Mouse (Mus musculus) lung, embryonic 14.5 days (tissue): Measurements from ENCODE around the gene Gm20489. TPM values are rescaled to one million over a fixed set of nuclear protein-coding genes. Genes with fewer than 3 reads are reported as not detected.

Experiments
- ATAC-seq: fragments of 200-750 bp; cut with Nextera tagmentation; 2 replicates; pipeline ENCODE4 v1.8.0; 2017; ENCODE audit warnings: mild to moderate bottlenecking, moderate TSS enrichment, moderate library complexity; ENCODE audit not compliant: insufficient read depth
- DNase-seq: peaks from one replicate; pipeline ENCODE4 v3.0.0-alpha.2; 2015
- H3K27ac ChIP-seq: fragments of 300-500 bp; sonication (generic); 2 replicates; pipeline ENCODE4 v1.5.1; 2014; ENCODE audit warnings: low read depth, mild to moderate bottlenecking, moderate library complexity
- H3K27me3 ChIP-seq: fragments of 300-500 bp; sonication (generic); 2 replicates; pipeline ENCODE4 v1.6.1; 2014; ENCODE audit warnings: low read length, control low read depth; ENCODE audit not compliant: insufficient read depth
- H3K36me3 ChIP-seq: fragments of 300-500 bp; sonication (generic); 2 replicates; pipeline ENCODE4 v1.6.1; 2014; ENCODE audit warnings: control low read depth; ENCODE audit not compliant: insufficient read depth
- H3K4me1 ChIP-seq: fragments of 300-500 bp; sonication (generic); 2 replicates; pipeline ENCODE4 v1.6.1; 2014; ENCODE audit warnings: antibody characterized with exemption, control low read depth; ENCODE audit not compliant: insufficient read depth
- H3K4me2 ChIP-seq: fragments of 300-500 bp; sonication (generic); 2 replicates; pipeline ENCODE4 v1.6.1; 2014; ENCODE audit warnings: mild to moderate bottlenecking
- H3K4me3 ChIP-seq: fragments of 300-500 bp; sonication (generic); 2 replicates; pipeline ENCODE4 v1.5.1; 2014; ENCODE audit warnings: low read depth, low read length
- H3K9ac ChIP-seq: fragments of 300-500 bp; sonication (generic); 2 replicates; pipeline ENCODE4 v1.6.1; 2014
- H3K9me3 ChIP-seq: fragments of 300-500 bp; sonication (generic); 2 replicates; pipeline ENCODE4 v1.6.1; 2016; ENCODE audit warnings: low read depth, low read length, control low read depth
- CTCF ChIP-seq: IDR thresholded peaks from 2 replicates; pipeline ENCODE4 v1.5.1; 2016; ENCODE audit warnings: antibody characterized with exemption, low read depth
- WGBS: fragments of 180-500 bp; shearing (Covaris S2); extraction: QIAGEN DNeasy Blood & Tissue Kit; methylation state at CpG from one replicate; pipeline ENCODE4 v1.1.7; 2014; 5-methylcytosine and 5-hydroxymethylcytosine counted together
- polyA plus RNA-seq: library from polyadenylated mRNA; unstranded; fragments of >200 nt; fragmentation: Nextera tagmentation; extraction: Ambion mirVana; gene quantifications from 2 replicates; pipeline ENCODE4 v1.2.1, GENCODE M21; 2014

The Gm20489 gene
- polyA plus RNA-seq = not detected in 2 replicates

GRCm38 (mm10) chrX:101268755-101269124 is at the start of gene Gm20489:
TSS of gene Gm20489 (minus strand) at chrX:101269023.
- Histone ChIP-seq H3K4me1 (no peaks in the 10 kb centered on the region), H3K9me3 (no peaks in the 10 kb centered on the region), H3K9ac (no peak within 1 kb of the TSS), H3K4me3 (no peak within 1 kb of the TSS), H3K36me3 (no peaks in the 10 kb centered on the region), H3K27me3 (no peaks in the 10 kb centered on the region), H3K27ac (no peak within 1 kb of the TSS), H3K4me2 (no peak within 1 kb of the TSS)
- WGBS = 51% methylated on average over 3 of the region's 3 CpGs
- TF ChIP-seq CTCF = no peak
- no peak for ATAC-seq
- no peak for DNase-seq

DNA sequence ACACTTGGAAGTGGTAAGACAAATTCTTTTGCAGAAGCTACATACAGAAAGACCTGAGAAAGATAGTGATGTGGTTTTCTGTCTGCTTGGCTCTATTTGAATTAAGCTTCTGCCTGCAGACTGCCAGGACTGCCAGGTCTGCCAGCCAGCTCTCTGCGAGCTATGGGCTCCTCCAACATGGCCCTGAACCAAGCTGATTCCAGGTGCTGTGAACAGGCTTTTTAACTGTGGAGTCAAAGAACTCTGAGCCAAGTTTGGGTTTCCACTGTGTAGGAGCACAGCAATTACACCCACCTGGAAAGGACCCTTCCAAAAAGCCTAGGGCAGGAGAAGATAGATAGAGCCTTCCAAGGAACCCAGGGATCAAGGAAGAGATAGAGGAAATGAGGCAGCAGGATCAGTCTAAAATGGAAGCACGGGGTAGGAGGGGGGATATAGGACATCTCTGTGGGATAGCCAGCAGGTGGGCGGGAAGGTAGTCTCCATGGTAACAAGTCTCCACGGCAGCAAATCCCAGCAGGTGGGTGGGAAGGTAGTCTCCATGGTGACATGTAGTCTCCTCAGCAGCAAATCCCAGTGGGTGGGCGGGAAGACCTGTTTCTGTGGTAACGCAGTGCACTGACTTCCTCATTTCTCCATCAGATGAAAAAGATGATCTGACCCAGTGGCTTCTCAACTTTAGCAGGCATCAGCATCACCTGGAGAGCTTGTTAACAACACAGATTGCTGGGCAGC is 45.0 kb upstream of the Gm20489 start:
- ATAC-seq = no peak
- Histone ChIP-seq H3K9ac (no peak overlapping the region), H3K4me2 (no peak overlapping the region), H3K27me3 (no peaks in the 10 kb centered on the region), H3K4me1 (no peaks in the 10 kb centered on the region), H3K27ac (no peak overlapping the region), H3K4me3 (no peak overlapping the region), H3K36me3 (no peaks in the 10 kb centered on the region), H3K9me3 (no peaks in the 10 kb centered on the region)
- 43% methylated on average over 6 of the region's 6 CpGs for WGBS
- no peak for DNase-seq
- no peak for TF ChIP-seq CTCF

- Histone ChIP-seq H3K4me2 (no peak overlapping the region), H3K36me3 (no peaks in the 10 kb centered on the region), H3K4me1 (no peaks in the 10 kb centered on the region), H3K9ac (no peak overlapping the region), H3K4me3 (no peak overlapping the region), H3K27me3 (no peaks in the 10 kb centered on the region), H3K27ac (no peak overlapping the region), H3K9me3 (no peaks in the 10 kb centered on the region)
- ATAC-seq (no peak), DNase-seq (no peak)
- 87% methylated on average over 5 of the region's 5 CpGs for WGBS
- no peak for TF ChIP-seq CTCF
These were observed 40.5 kb upstream of the Gm20489 start for GRCm38 (mm10) chrX:101309299-101309698.

- DNase-seq = no peak
- H3K27ac ChIP-seq = no peak overlapping the region
- H3K9ac ChIP-seq = no peak overlapping the region
- TF ChIP-seq CTCF = no peak
- H3K27me3 ChIP-seq = no peaks in the 10 kb centered on the region
- H3K4me2 ChIP-seq = no peak overlapping the region
- no peak overlapping the region for H3K4me3 ChIP-seq
- no peak for ATAC-seq
- H3K4me1 ChIP-seq = no peaks in the 10 kb centered on the region
- no peaks in the 10 kb centered on the region for H3K36me3 ChIP-seq
- WGBS = 56% methylated on average over 2 of the region's 2 CpGs
- no peaks in the 10 kb centered on the region for H3K9me3 ChIP-seq
These were observed 35.8 kb upstream of the Gm20489 start for GRCm38 (mm10) chrX:101304646-101305045.

- Histone ChIP-seq H3K36me3 (peaks cover 9% of the 10 kb centered on the region; the same call in 1 of the 2 replicates), H3K4me1 (no peaks in the 10 kb centered on the region), H3K27ac (no peak overlapping the region), H3K9me3 (no peaks in the 10 kb centered on the region), H3K27me3 (no peaks in the 10 kb centered on the region), H3K4me3 (no peak overlapping the region), H3K4me2 (no peak overlapping the region), H3K9ac (no peak overlapping the region)
- DNase-seq (no peak), ATAC-seq (no peak)
- TF ChIP-seq CTCF = no peak
- WGBS = 79% methylated on average over 9 of the region's 9 CpGs
These were observed 32.8 kb upstream of the Gm20489 start for GRCm38 (mm10) chrX:101301654-101302053.

GRCm38 (mm10) chrX:101300427-101301030 is 31.7 kb upstream of the Gm20489 start:
- ATAC-seq (peak; percentile 35), DNase-seq (peak; percentile 47)
- WGBS = 23% methylated on average over 13 of the region's 13 CpGs
- H3K27ac ChIP-seq = 0 out of 2 replicates have a peak overlapping the region, but pooled peaks have one; percentile 30
- no peaks in the 10 kb centered on the region for H3K27me3 ChIP-seq
- H3K9me3 ChIP-seq = no peaks in the 10 kb centered on the region
- TF ChIP-seq CTCF = no peak
- H3K9ac ChIP-seq = peak overlapping the region; percentile 18; the same call in 1 of the 2 replicates
- H3K4me3 ChIP-seq = peak overlapping the region; percentile 34
- H3K36me3 ChIP-seq = peaks cover 13% of the 10 kb centered on the region; the same call in 1 of the 2 replicates
- peak overlapping the region; percentile 62 for H3K4me2 ChIP-seq
- H3K4me1 ChIP-seq = no peaks in the 10 kb centered on the region
